Mouse (Mus musculus): ENCODE results near the gene Ep400. TPM values are rescaled to one million over a fixed set of nuclear protein-coding genes. Genes with fewer than 3 reads are reported as not detected.
"Not testable (repeated sequence)": the region's sequence is repeated elsewhere in the genome, so short reads cannot be mapped to it uniquely, and the experiment has no call there.

Gene Ep400
- total RNA-seq, 2 experiments from 2014 or later, result 53.3 to 58.7 TPM

- no peak for DNase-seq
- intact Hi-C loops (cut with DNase I), result loop anchor here (5.0 kb wide), 1 partner anchor 56 kb away; the partner anchor contains the start of genes Chek2 and Hscb
These were observed 10.4 kb upstream of the Ep400 start for GRCm38 (mm10) chr5:110780761-110781528.

GRCm38 (mm10) chr5:110779998-110780760, 9.7 kb upstream of the Ep400 start, which contains the start of gene Pus1:
TSS of gene Pus1 (minus strand) at chr5:110780659.
- intact Hi-C loops (cut with DNase I), result loop anchor here (5.0 kb wide), 1 partner anchor 57 kb away; the partner anchor contains the start of genes Chek2 and Hscb
- peak; percentile 96 to 98 for DNase-seq

GRCm38 (mm10) chr5:110779276-110779997, 8.9 kb upstream of the Ep400 start:
- no peak for DNase-seq
- intact Hi-C loops (cut with DNase I), result no loop called here

GRCm38 (mm10) chr5:110778263-110778662, 7.7 kb upstream of the Ep400 start:
- intact Hi-C loops (cut with DNase I), result no loop called here
- no peak for DNase-seq

- DNase-seq, result no peak
- intact Hi-C loops (cut with DNase I), result no loop called here
These were observed 5.6 kb upstream of the Ep400 start for GRCm38 (mm10) chr5:110776141-110776540.

- intact Hi-C loops (cut with DNase I), result no loop called here
- DNase-seq, result no peak
These were observed 4.0 kb upstream of the Ep400 start for GRCm38 (mm10) chr5:110774511-110774910.

GRCm38 (mm10) chr5:110772945-110773344, 2.4 kb upstream of the Ep400 start:
- DNase-seq; intact Hi-C loops (cut with DNase I): not testable (repeated sequence)

- no peak for DNase-seq
- intact Hi-C loops (cut with DNase I), result no loop called here
These were observed 479 bp downstream of the Ep400 start for GRCm38 (mm10) chr5:110770031-110770445.

GRCm38 (mm10) chr5:110769272-110769671, 1.2 kb downstream of the Ep400 start:
- intact Hi-C loops (cut with DNase I), result no loop called here
- no peak for DNase-seq

GRCm38 (mm10) chr5:110763890-110764289, 6.6 kb downstream of the Ep400 start:
- intact Hi-C loops (cut with DNase I), result no loop called here
- no peak for DNase-seq

GRCm38 (mm10) chr5:110745021-110745420, 25.5 kb downstream of the Ep400 start:
- intact Hi-C loops (cut with DNase I), result no loop called here
- no peak for DNase-seq

- intact Hi-C loops (cut with DNase I), result no loop called here
- no peak for DNase-seq
These were observed 30.8 kb downstream of the Ep400 start for GRCm38 (mm10) chr5:110739496-110740275.

GRCm38 (mm10) chr5:110735606-110736005, 34.9 kb downstream of the Ep400 start:
- intact Hi-C loops (cut with DNase I), result no loop called here

GRCm38 (mm10) chr5:110733231-110733823, 37.2 kb downstream of the Ep400 start:
- DNase-seq, result no peak
- intact Hi-C loops (cut with DNase I), result no loop called here

More at GRCm38 (mm10) chr5:110735606-110736005, 34.9 kb downstream of the Ep400 start:
- no peak for DNase-seq

- intact Hi-C loops (cut with DNase I), result no loop called here
These were observed 39.3 kb downstream of the Ep400 start for GRCm38 (mm10) chr5:110731227-110731626.

GRCm38 (mm10) chr5:110727850-110728249, 42.7 kb downstream of the Ep400 start:
- intact Hi-C loops (cut with DNase I), result no loop called here
- DNase-seq, result no peak

More at GRCm38 (mm10) chr5:110731227-110731626, 39.3 kb downstream of the Ep400 start:
- no peak for DNase-seq

GRCm38 (mm10) chr5:110723543-110723942, 47.0 kb downstream of the Ep400 start:
- DNase-seq, result no peak
- intact Hi-C loops (cut with DNase I), result no loop called here

- DNase-seq; intact Hi-C loops (cut with DNase I): not testable (repeated sequence)
These were observed 49.1 kb downstream of the Ep400 start for GRCm38 (mm10) chr5:110721463-110721862.

- no peak for DNase-seq
- intact Hi-C loops (cut with DNase I), result no loop called here
These were observed 59.1 kb downstream of the Ep400 start for GRCm38 (mm10) chr5:110711455-110711854.

GRCm38 (mm10) chr5:110709256-110709655, 61.3 kb downstream of the Ep400 start:
- intact Hi-C loops (cut with DNase I), result no loop called here
- no peak for DNase-seq
